Mouse (Mus musculus): ENCODE results near the gene BC017158. TPM values are rescaled to one million over a fixed set of nuclear protein-coding genes. Genes with fewer than 3 reads are reported as not detected.

BC017158 gene
- polyA plus RNA-seq, 1 experiment from 2014 or later = 12.6 TPM

DNA sequence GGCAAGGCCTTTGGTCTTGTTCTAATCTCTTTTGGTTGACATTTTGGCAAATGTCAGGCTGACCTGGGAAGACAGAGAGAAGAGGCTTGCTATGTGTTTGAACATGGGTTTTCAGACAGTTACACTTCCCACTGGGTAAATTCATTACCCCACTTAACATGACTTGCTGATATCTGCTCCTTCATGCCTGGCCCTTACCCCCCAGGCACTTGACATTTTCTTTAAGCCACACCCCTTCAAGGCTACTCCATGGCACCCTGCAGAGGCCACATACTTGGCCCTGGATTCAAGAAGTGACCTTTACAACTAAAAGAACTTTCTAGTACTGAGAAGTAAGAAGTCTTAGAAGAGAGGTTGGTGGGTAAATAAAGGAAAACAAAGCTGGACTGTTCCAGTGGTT lies 9.9 kb upstream of the BC017158 start:
- Histone ChIP-seq H3K4me1 (replicated peaks) (peaks cover 12% of the 10 kb centered on the region), H3K4me2 (no peak overlapping the region), H3K9ac (no peak overlapping the region), H3K36me3 (no peaks in the 10 kb centered on the region), H3K27me3 (peaks cover under 1% of the 10 kb centered on the region; the same call in 1 of the 2 replicates), H3K4me3 (no peak overlapping the region), H3K27ac (no peak overlapping the region), H3K9me3 (replicated peaks) (no peaks in the 10 kb centered on the region)
- no peak for ATAC-seq (replicated peaks; ENCODE audit: insufficient number of reproducible peaks, insufficient read depth, low FRiP score, low read depth)

DNA sequence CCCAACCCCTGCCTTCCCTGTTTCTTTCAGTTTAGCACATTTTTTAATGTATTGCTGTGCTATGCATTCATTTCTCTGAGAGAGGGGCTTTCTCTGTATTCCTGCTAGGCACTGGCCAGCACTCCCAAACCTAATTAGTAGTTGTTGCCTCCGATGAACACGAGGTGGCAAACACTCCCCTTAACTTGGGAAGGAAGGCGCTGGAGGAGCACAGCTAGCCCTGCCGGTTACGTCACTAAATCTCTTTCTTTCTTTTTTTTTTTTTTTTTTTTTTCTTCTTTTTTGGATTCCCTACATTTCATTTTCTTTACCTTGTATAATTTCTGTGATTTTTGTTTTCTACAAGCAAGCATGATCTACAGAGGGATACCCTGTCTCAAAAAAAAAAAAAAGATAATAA lies 6.9 kb upstream of the BC017158 start:
- ATAC-seq (replicated peaks; ENCODE audit: insufficient number of reproducible peaks, insufficient read depth, low FRiP score, low read depth) = no peak
- no peak overlapping the region for H3K4me3 ChIP-seq
- WGBS = 4% methylated on average over 5 of the region's 5 CpGs
- no peak overlapping the region for H3K9ac ChIP-seq
- H3K4me2 ChIP-seq = no peak overlapping the region
- no peaks in the 10 kb centered on the region for H3K9me3 ChIP-seq (replicated peaks)
- no peak overlapping the region for H3K27ac ChIP-seq
- peaks cover 3% of the 10 kb centered on the region; the same call in 1 of the 2 replicates for H3K27me3 ChIP-seq
- H3K4me1 ChIP-seq (replicated peaks) = peaks cover 4% of the 10 kb centered on the region
- H3K36me3 ChIP-seq = no peaks in the 10 kb centered on the region

DNA sequence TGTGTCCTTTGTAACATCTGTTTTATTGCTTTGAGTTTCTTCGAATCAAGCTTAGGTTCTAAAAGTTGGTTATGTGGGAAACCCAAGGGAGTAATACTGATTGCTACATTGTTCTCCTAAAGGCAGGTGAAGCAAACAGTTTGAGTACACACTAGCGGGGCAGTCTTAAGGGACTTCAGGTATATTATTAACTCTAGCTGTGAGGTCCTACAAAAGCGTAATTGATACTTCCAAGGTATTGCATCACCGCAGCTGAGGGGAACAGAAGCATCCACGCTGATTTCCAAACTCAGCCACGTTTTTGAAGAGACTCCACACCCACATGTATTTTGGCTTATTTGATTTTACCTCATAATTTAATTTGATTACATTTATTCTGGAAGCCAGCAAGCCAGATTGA lies 6.2 kb upstream of the BC017158 start:
- Histone ChIP-seq H3K9ac (no peak overlapping the region), H3K27me3 (peaks cover 3% of the 10 kb centered on the region; the same call in 1 of the 2 replicates), H3K4me1 (replicated peaks) (no peaks in the 10 kb centered on the region), H3K27ac (no peak overlapping the region), H3K4me2 (no peak overlapping the region), H3K4me3 (no peak overlapping the region), H3K9me3 (replicated peaks) (no peaks in the 10 kb centered on the region), H3K36me3 (no peaks in the 10 kb centered on the region)
- 72% methylated on average over 6 of the region's 6 CpGs for WGBS
- no peak for ATAC-seq (replicated peaks; ENCODE audit: insufficient number of reproducible peaks, insufficient read depth, low FRiP score, low read depth)

DNA sequence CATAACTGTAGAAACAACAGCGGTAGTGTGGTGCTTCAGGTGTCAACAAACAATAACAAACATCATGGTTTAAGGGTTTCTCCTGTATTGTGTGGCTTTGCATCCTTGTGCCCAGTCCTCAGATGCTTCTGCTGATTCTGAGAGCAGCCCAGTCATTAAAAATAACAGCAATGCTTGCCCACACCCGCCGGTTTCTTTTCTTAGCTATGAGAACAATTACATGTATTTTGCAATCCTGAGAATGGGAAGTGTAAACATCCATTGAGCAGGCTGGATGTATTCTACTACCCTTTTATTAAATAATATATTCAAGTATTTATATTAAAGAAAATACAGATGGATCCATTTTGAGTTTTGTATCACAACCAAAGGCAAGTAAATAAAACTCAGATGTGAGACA lies 4.2 kb upstream of the BC017158 start:
- H3K27ac ChIP-seq = no peak overlapping the region
- no peak overlapping the region for H3K4me2 ChIP-seq
- peaks cover 3% of the 10 kb centered on the region; the same call in 1 of the 2 replicates for H3K27me3 ChIP-seq
- H3K9ac ChIP-seq = no peak overlapping the region
- no peak for ATAC-seq (replicated peaks; ENCODE audit: insufficient number of reproducible peaks, insufficient read depth, low FRiP score, low read depth)
- H3K4me3 ChIP-seq = no peak overlapping the region
- H3K9me3 ChIP-seq (replicated peaks) = no peaks in the 10 kb centered on the region
- 65% methylated on average over 3 of the region's 3 CpGs for WGBS
- peaks cover 14% of the 10 kb centered on the region; the same call in 1 of the 2 replicates for H3K4me1 ChIP-seq (replicated peaks)
- H3K36me3 ChIP-seq = no peaks in the 10 kb centered on the region

DNA sequence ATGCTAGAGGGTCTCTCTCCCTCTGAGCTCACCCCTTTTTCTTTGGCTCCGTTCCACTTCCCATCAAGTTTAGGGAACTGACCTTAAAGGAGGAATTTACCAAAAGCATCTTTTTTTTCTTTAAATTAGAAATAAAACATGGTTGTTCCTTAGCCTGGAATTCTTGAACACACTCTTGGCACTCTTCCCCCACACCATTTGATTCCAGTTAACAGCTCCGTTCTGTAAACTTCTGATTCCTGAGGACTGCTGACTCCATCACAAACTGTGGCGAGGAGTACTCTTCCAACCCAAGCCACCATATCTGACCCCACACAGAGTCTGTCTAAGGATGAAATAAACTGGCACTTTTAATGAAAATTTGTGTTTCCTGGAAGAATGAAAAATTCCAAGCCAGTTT lies 3.0 kb upstream of the BC017158 start:
- peaks cover 3% of the 10 kb centered on the region; the same call in 1 of the 2 replicates for H3K27me3 ChIP-seq
- no peak overlapping the region for H3K4me3 ChIP-seq
- no peaks in the 10 kb centered on the region for H3K9me3 ChIP-seq (replicated peaks)
- H3K9ac ChIP-seq = no peak overlapping the region
- peaks cover 19% of the 10 kb centered on the region; the same call in 1 of the 2 replicates for H3K4me1 ChIP-seq (replicated peaks)
- H3K36me3 ChIP-seq = no peaks in the 10 kb centered on the region
- no peak overlapping the region for H3K27ac ChIP-seq
- WGBS = 62% methylated on average over 3 of the region's 3 CpGs
- H3K4me2 ChIP-seq = no peak overlapping the region
- no peak for ATAC-seq (replicated peaks; ENCODE audit: insufficient number of reproducible peaks, insufficient read depth, low FRiP score, low read depth)

DNA sequence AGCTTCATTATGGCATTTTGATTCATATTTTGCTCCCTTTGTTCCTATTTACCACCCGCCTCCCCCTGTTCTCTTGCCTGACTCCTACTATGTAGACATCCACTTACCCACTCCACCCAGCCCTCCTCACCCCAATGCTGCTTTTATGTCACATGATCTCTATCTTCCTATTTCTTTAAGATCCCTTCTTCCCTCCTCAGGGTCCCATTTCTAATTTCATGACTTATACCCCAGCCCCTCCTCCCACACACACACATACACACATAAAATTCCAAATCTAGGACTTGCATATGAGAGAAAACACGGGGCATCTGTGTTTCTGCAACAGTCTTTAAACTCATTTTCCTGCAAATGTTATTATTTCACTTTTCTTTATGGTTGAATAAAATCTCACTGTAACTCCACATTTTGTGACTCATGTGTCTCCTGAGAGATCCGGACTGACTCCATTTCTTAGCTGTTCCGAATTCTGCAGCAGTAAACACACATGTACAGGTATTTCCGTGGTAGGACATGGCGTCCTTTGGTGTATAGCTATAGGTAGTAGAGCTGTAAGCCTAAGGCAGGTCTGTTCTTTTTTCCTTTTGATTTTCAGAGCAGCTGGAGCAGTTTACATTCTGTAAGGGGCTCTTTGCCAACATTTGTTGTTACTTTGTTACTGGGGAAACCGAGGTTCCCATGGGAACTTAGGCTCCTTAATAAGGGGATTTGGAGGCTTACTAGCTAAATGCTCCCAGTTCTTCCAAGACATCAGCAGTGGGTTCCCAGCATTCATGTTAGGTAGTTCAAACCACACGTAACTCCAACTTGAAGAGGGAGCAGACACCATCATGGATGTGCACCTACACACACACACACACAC lies 742 bp upstream of the BC017158 start:
- H3K4me3 ChIP-seq = peak overlapping the region; percentile 98
- H3K27me3 ChIP-seq = peaks cover 3% of the 10 kb centered on the region; the same call in 1 of the 2 replicates
- WGBS = 80% methylated on average over 8 of the region's 8 CpGs
- H3K27ac ChIP-seq = 0 out of 2 replicates have a peak overlapping the region, but pooled peaks have one; percentile 80
- H3K9me3 ChIP-seq (replicated peaks) = no peaks in the 10 kb centered on the region
- peak overlapping the region; percentile 94 for H3K4me2 ChIP-seq
- H3K36me3 ChIP-seq = no peaks in the 10 kb centered on the region
- no peak for ATAC-seq (replicated peaks; ENCODE audit: insufficient number of reproducible peaks, insufficient read depth, low FRiP score, low read depth)
- peak overlapping the region; percentile 95; the same call in 1 of the 2 replicates for H3K9ac ChIP-seq
- H3K4me1 ChIP-seq (replicated peaks) = peaks cover 19% of the 10 kb centered on the region; the same call in 1 of the 2 replicates

DNA sequence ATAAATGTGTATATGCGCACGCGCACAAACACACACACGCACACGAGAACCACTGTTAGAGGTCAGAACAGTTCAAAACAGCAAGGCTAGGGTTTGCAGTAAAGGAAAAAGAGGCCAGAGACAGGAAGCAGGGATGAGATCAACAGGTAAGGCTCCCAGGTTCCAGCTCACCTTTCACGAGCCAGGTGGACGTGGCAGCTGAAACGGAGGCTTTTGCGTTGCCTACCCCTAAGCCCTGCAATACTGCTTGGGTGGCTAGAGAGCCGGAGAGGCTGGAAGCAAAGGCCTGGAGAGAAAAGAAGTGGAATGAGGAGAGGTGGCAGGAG lies 716 bp downstream of the BC017158 start:
- Histone ChIP-seq H3K4me3 (peak overlapping the region; percentile 98), H3K9me3 (replicated peaks) (no peaks in the 10 kb centered on the region), H3K4me1 (replicated peaks) (peaks cover 19% of the 10 kb centered on the region; the same call in 1 of the 2 replicates), H3K36me3 (no peaks in the 10 kb centered on the region), H3K4me2 (peak overlapping the region; percentile 94), H3K27ac (peak overlapping the region; percentile 80; the same call in 1 of the 2 replicates), H3K9ac (peak overlapping the region; percentile 95), H3K27me3 (no peaks in the 10 kb centered on the region)
- ATAC-seq (replicated peaks; ENCODE audit: insufficient number of reproducible peaks, insufficient read depth, low FRiP score, low read depth) = no peak; the same call in 1 of the 2 replicates
- WGBS = 34% methylated on average over 10 of the region's 10 CpGs

DNA sequence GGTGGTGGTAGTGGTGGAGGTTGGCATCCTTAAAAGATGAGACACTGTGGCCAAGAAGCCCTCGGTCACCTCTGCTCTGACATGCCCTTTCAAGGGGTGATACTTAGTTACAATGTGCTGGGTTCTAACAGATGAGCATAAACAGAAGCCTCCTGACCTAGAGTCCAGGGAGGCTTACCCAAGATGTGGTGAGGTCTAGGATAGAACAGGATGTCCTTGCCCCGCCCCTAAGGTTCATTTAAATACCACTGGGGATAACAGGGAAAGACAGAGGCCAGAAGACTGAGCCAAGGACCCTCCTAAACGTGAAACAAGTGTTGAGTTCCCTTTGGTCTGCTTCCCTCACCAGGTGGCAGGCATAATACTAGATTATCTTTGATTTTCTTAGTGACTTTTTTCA lies 1.5 kb downstream of the BC017158 start:
- Histone ChIP-seq H3K27ac (no peak overlapping the region), H3K4me2 (no peak overlapping the region), H3K4me3 (no peak overlapping the region), H3K4me1 (replicated peaks) (peaks cover 19% of the 10 kb centered on the region; the same call in 1 of the 2 replicates), H3K9ac (0 out of 2 replicates have a peak overlapping the region, but pooled peaks have one; percentile 95), H3K36me3 (no peaks in the 10 kb centered on the region), H3K9me3 (replicated peaks) (no peaks in the 10 kb centered on the region), H3K27me3 (no peaks in the 10 kb centered on the region)
- no peak for ATAC-seq (replicated peaks; ENCODE audit: insufficient number of reproducible peaks, insufficient read depth, low FRiP score, low read depth)
- 70% methylated on average over 3 of the region's 3 CpGs for WGBS

DNA sequence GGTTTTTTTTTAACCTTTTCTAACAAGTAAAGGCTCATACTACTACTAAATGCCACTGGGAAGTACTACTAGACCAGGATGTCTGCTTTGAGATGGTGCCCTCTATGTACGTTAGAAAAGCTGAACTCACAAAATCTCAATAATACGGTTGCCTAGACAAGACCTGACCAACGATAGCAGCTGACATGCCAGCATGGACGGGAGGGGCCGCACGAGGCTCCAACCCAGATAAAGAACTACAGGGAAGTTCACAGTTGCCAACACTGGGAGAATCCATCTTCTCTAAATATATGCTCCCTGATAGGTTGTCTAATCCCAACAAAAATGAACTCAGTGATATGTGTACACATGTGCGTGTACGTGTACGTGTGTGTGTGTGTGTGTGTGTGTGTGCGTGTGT lies 3.2 kb downstream of the BC017158 start:
- H3K4me1 ChIP-seq (replicated peaks) = peaks cover 19% of the 10 kb centered on the region; the same call in 1 of the 2 replicates
- H3K9me3 ChIP-seq (replicated peaks) = no peaks in the 10 kb centered on the region
- H3K27ac ChIP-seq = no peak overlapping the region
- H3K9ac ChIP-seq = no peak overlapping the region
- 83% methylated on average over 10 of the region's 10 CpGs for WGBS
- no peak overlapping the region for H3K4me2 ChIP-seq
- ATAC-seq (replicated peaks; ENCODE audit: insufficient number of reproducible peaks, insufficient read depth, low FRiP score, low read depth) = no peak
- H3K27me3 ChIP-seq = no peaks in the 10 kb centered on the region
- 0 out of 2 replicates have a peak, but pooled peaks cover 3% of the 10 kb centered on the region for H3K36me3 ChIP-seq
- no peak overlapping the region for H3K4me3 ChIP-seq

DNA sequence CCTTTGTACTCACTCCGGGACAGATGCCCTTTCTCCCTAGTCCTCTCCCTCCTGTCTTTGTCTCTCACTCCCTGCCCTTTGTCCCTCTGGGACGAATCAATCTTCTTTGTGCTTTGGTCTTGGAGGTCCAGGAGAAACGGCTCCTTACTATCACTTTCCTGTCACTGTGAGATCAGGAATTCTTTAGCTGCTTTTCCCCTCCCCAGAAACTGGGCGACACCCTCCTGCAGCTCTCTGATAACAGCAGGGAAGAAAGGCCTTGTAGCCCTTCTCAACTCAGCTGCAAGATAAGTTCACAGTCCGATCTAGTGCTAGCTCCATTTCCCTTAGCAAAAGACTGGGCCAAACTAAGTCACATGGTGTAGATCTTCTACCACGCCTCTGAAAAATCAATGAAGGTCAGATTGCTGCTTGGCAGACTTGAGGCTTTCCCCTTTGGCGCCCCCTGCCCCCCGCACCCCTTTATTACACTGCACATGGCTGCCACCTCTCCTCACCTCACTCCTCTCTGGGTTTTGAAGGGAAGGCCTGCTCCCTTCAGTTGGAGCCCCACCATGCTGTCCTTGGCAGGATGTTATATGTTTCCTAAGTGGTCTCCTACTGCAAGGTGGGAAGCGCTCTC lies 8.9 kb downstream of the BC017158 start:
- ATAC-seq (replicated peaks; ENCODE audit: insufficient number of reproducible peaks, insufficient read depth, low FRiP score, low read depth) = peak; percentile 72
- WGBS = 23% methylated on average over 9 of the region's 9 CpGs
- H3K4me1 ChIP-seq (replicated peaks) = peaks cover 14% of the 10 kb centered on the region
- no peak overlapping the region for H3K9ac ChIP-seq
- peaks cover 8% of the 10 kb centered on the region for H3K36me3 ChIP-seq
- peak overlapping the region; percentile 61 for H3K27ac ChIP-seq
- H3K27me3 ChIP-seq = no peaks in the 10 kb centered on the region
- 0 out of 2 replicates have a peak overlapping the region, but pooled peaks have one; percentile 4 for H3K4me3 ChIP-seq
- peak overlapping the region; percentile 38 for H3K4me2 ChIP-seq
- H3K9me3 ChIP-seq (replicated peaks) = no peaks in the 10 kb centered on the region

DNA sequence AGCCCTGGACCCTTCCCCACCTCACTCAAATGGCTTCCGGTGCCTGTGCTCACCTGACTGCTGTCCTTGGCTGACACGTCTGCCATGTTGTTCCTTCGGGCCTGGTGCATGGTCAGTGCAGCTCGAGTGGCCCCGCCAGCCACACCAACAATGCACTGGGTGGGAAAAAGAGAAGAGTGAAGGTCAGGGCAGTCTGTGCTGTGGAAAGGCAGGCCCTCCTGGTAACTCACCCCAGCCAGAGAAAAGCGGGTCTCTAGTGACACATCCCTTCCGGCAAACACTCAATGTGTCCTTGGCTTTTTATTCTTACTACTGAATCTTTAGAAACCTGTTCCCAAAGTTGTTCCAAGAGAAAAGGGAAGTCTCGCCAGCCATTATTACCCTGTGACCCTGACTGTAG lies 12.9 kb downstream of the BC017158 start:
- Histone ChIP-seq H3K4me2 (no peak overlapping the region), H3K27me3 (no peaks in the 10 kb centered on the region), H3K4me1 (replicated peaks) (peaks cover 20% of the 10 kb centered on the region), H3K9me3 (replicated peaks) (no peaks in the 10 kb centered on the region), H3K36me3 (peaks cover 15% of the 10 kb centered on the region), H3K4me3 (no peak overlapping the region), H3K9ac (no peak overlapping the region), H3K27ac (no peak overlapping the region)
- WGBS = 81% methylated on average over 8 of the region's 8 CpGs
- no peak for ATAC-seq (replicated peaks; ENCODE audit: insufficient number of reproducible peaks, insufficient read depth, low FRiP score, low read depth)
